Mouse (Mus musculus) liver, embryonic 14 days (tissue): ENCODE results near the gene 1810030O07Rik. TPM values are rescaled to one million over a fixed set of nuclear protein-coding genes. Genes with fewer than 3 reads are reported as not detected.

Experiments used
- polyA plus RNA-seq: library from polyadenylated mRNA; depleted of rRNA; stranded (reverse); fragments of >200 nt; gene quantifications from 2 replicates; pipeline ENCODE4 v1.2.3, GENCODE M21; 2012; rRNA removed

1810030O07Rik gene
- 7.3 and 8.5 TPM in 2 replicates for polyA plus RNA-seq

GRCm38 (mm10) chrX:12673054-12673775 lies at the start of gene 1810030O07Rik:
Gene 1810030O07Rik, minus strand, starts transcription at chrX:12673668.

Other genes starting within 250 kb of the 1810030O07Rik start
- gene Atp6ap2, start 85.9 kb downstream of the 1810030O07Rik start, polyA plus RNA-seq = 18.6 and 23.2 TPM in 2 replicates
- gene Med14, start 88.4 kb upstream of the 1810030O07Rik start, polyA plus RNA-seq = 7.3 and 8.8 TPM in 2 replicates